Mouse (Mus musculus): ENCODE results near the gene Mboat2. TPM values are rescaled to one million over a fixed set of nuclear protein-coding genes. Genes with fewer than 3 reads are reported as not detected.

Gene Mboat2
- polyA plus RNA-seq, 1 experiment, result 24.0 TPM

DNA sequence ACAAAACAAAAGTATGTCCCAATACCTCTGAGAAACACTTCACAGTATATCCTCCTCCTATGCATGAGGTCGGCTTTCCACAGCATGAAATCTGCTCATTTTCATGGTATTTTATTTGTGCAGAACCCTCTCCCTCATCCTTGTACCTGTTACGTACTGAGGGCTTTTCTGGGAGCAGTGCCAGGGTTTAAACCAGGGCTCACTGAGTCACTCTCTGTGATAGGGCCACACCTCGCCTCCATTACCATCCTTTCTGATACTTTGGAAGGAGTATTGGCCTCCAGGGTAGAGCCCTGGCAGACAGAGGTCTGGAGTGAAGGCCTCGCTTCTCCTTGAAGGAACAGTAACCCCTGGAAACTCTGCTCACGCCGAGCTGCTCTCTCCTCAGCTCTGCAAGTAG is 174.7 kb downstream of the Mboat2 start:
- H3K27ac ChIP-seq (ENCODE audit: insufficient read depth, low read length), result no peak overlapping the region
- TF ChIP-seq POLR2A (IDR thresholded peaks at IDR 0.05; ENCODE audit: borderline replicate concordance, insufficient read depth, low read length), result no peak
- no peak for TF ChIP-seq CTCF (IDR thresholded peaks at IDR 0.05; ENCODE audit: borderline replicate concordance, insufficient read depth, low read depth, low read length)
- no peak for DNase-seq
- no peak overlapping the region for H3K4me3 ChIP-seq (replicated peaks; ENCODE audit: insufficient read depth, low read depth, low read length)
- 71% methylated on average over 6 of the region's 6 CpGs for WGBS
- H3K27me3 ChIP-seq (ENCODE audit: control insufficient read depth, insufficient read depth, low read length), result no peaks in the 10 kb centered on the region
- H3K4me1 ChIP-seq (ENCODE audit: control insufficient read depth, insufficient read depth, low read length), result peaks cover 3% of the 10 kb centered on the region; the same call in 1 of the 2 replicates

DNA sequence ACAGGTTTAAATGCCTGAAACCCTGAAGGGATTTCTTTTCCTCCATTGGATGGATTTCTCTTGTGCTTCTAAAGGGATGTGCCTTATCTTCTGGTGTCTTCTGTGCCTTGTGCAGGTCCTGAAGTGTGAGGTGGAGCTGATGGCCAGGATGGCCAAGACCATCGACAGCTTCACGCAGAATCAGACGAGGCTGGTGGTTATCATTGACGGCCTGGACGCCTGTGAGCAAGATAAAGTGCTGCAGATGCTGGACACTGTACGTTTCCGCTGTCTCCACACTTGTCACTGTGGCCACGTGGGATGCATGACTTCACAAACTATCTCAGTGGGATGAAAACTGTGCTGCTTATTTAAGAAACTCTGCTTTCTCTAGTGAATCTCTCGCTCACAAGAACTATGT is 179.3 kb downstream of the Mboat2 start:
- no peak for DNase-seq
- no peak overlapping the region for H3K27ac ChIP-seq (ENCODE audit: insufficient read depth, low read length)
- TF ChIP-seq CTCF (IDR thresholded peaks at IDR 0.05; ENCODE audit: borderline replicate concordance, insufficient read depth, low read depth, low read length) (no peak), POLR2A (IDR thresholded peaks at IDR 0.05; ENCODE audit: borderline replicate concordance, insufficient read depth, low read length) (no peak)
- no peaks in the 10 kb centered on the region for H3K27me3 ChIP-seq (ENCODE audit: control insufficient read depth, insufficient read depth, low read length)
- 90% methylated on average over 9 of the region's 9 CpGs for WGBS
- H3K4me3 ChIP-seq (replicated peaks; ENCODE audit: insufficient read depth, low read depth, low read length), result no peak overlapping the region
- no peaks in the 10 kb centered on the region for H3K4me1 ChIP-seq (ENCODE audit: control insufficient read depth, insufficient read depth, low read length)

DNA sequence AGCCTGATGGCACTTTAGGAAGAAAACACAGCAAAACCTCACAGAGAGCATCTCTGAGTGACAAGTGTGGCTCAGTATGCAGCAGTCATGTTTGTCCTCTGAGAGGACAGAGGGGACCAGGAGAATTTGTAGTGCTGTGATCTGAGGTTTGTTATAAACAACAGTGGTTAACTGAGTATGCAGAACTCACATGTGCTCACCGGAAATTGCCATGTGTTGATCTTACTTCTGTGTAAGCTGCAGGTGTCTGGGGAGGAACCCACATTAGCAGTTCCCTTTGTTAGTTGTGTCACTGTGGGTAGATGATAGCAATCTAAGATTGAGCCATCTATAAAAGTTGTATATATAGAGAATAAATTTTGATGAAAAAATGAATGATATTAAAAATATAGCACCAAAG is 179.7 kb downstream of the Mboat2 start:
- Histone ChIP-seq H3K4me3 (replicated peaks; ENCODE audit: insufficient read depth, low read depth, low read length) (no peak overlapping the region), H3K27ac (ENCODE audit: insufficient read depth, low read length) (no peak overlapping the region), H3K27me3 (ENCODE audit: control insufficient read depth, insufficient read depth, low read length) (no peaks in the 10 kb centered on the region), H3K4me1 (ENCODE audit: control insufficient read depth, insufficient read depth, low read length) (no peaks in the 10 kb centered on the region)
- no peak for DNase-seq
- WGBS, result 83% methylated on average over 1 of the region's 1 CpGs
- no peak for TF ChIP-seq POLR2A (IDR thresholded peaks at IDR 0.05; ENCODE audit: borderline replicate concordance, insufficient read depth, low read length)

DNA sequence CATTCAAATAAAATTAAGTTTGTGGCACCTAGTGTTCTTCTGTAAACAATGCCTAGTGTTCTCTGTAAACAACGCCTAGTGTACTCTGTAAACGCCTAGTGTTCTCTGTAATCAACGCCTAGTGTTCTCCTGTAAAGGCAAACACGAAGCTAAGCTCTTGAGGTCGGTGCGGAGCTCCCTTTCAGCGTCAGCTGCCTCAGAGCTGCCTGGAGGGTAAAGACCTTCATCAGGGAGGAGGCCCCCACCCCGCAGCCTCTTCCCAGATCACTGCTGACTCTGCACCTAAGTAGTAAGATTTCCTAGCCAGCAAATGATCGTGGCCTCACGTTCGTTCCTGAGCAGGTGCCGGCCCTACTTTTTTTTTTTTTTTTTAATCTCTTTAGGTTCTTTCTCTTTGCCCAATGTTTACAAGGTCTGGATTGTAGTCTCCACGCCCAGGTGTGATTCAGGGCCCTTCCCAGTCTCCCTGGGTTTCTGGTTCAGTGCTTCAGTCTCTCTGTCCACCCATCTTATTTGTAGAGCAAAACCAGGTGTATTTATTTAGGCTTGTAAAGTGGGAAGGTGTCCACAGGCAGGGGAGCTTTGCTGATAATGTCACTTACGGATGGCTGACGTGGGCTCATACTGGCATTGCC is 181.2 kb downstream of the Mboat2 start:
- DNase-seq, result no peak
- Histone ChIP-seq H3K4me3 (replicated peaks; ENCODE audit: insufficient read depth, low read depth, low read length) (no peak overlapping the region), H3K27ac (ENCODE audit: insufficient read depth, low read length) (no peak overlapping the region), H3K27me3 (ENCODE audit: control insufficient read depth, insufficient read depth, low read length) (no peaks in the 10 kb centered on the region), H3K4me1 (ENCODE audit: control insufficient read depth, insufficient read depth, low read length) (no peaks in the 10 kb centered on the region)
- no peak for TF ChIP-seq CTCF (IDR thresholded peaks at IDR 0.05; ENCODE audit: borderline replicate concordance, insufficient read depth, low read depth, low read length)
- TF ChIP-seq POLR2A (IDR thresholded peaks at IDR 0.05; ENCODE audit: borderline replicate concordance, insufficient read depth, low read length), result no peak
- 79% methylated on average over 15 of the region's 15 CpGs for WGBS

DNA sequence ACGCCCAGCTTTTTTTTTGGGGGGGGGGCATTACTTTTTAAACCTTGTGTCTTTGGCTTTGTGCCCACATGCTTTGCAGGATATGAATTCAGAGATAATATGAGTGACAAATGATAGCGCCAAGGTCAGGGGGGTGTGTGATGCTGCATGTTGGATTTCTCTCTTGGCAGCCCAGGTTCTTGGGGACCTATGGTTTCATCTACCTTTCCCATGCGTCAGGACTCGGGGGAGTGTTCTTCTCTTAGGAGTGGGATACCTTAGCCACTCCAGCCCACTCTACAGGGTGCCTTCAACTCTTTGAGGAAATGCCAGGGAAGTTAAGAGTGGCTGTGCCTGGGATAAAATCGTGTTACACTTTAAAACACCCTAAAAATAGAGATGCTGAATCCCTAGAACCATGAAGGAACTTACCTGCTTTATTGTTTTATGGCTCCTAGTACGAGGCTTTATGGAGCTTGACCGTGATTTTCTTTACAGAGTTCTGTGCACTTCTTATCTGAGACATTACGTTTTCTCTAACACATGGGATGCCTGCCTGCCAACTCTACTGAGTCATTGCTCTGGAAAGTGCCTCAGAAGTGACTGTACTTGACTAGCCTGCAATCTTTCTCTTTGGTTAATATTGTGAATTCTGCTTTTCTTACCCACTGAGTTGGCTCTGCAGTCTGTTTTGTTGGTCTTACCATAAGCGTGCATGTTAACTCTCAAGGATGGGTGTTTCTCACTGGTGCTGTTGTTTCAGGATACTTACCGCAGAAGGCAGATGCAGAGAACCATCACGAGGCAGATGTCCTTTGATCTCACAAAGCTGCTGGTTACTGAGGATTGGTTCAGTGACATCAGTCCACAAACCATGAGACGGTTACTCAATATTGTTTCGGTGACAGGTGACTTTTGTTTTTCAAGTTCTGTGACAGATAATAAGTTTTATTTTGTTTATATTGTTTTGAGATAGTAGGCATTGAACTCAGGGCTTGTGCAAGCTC is 182.2 kb downstream of the Mboat2 start:
- Histone ChIP-seq H3K4me3 (replicated peaks; ENCODE audit: insufficient read depth, low read depth, low read length) (no peak overlapping the region), H3K27ac (ENCODE audit: insufficient read depth, low read length) (no peak overlapping the region), H3K27me3 (ENCODE audit: control insufficient read depth, insufficient read depth, low read length) (no peaks in the 10 kb centered on the region), H3K4me1 (ENCODE audit: control insufficient read depth, insufficient read depth, low read length) (no peaks in the 10 kb centered on the region)
- no peak for DNase-seq
- WGBS, result 82% methylated on average over 13 of the region's 13 CpGs
- TF ChIP-seq CTCF (IDR thresholded peaks at IDR 0.05; ENCODE audit: borderline replicate concordance, insufficient read depth, low read depth, low read length) (no peak), POLR2A (IDR thresholded peaks at IDR 0.05; ENCODE audit: borderline replicate concordance, insufficient read depth, low read length) (no peak)

Other genes starting within 250 kb of the Mboat2 start
- 4.8 and 4.9 TPM in 2 replicates for gene Klf11, start 179.6 kb upstream of the Mboat2 start, polyA plus RNA-seq (2012; rRNA removed)
- gene Cys1, start 149.1 kb upstream of the Mboat2 start, polyA plus RNA-seq (2012; rRNA removed), result 6.0 and 6.2 TPM in 2 replicates
- gene Rrm2, start 122.6 kb upstream of the Mboat2 start, polyA plus RNA-seq (2012; rRNA removed), result 1.2 TPM in 2 replicates
- 161 and 165 TPM in 2 replicates for gene Kidins220, start 144.0 kb downstream of the Mboat2 start, polyA plus RNA-seq (2012; rRNA removed)

All from cerebellum, adult 2 months (tissue).